Mouse (Mus musculus) adrenal gland, adult 10 weeks (tissue): ENCODE data around the gene Hspb11. TPM values are rescaled to one million over a fixed set of nuclear protein-coding genes. Genes with fewer than 3 reads are reported as not detected.

Experiments
- polyA plus RNA-seq: library from polyadenylated mRNA; stranded (reverse); fragments of 350-450 nt; fragmentation: Illumina TruSeq; extraction: RNeasy Lipid Tissue Mini Kit (QIAGEN cat#74804); gene quantifications from one replicate; pipeline ENCODE4 v1.2.3, GENCODE M21; 2014; ENCODE audit warnings: low read depth, low replicate concordance

Gene Hspb11
- 54.4 TPM for polyA plus RNA-seq

DNA sequence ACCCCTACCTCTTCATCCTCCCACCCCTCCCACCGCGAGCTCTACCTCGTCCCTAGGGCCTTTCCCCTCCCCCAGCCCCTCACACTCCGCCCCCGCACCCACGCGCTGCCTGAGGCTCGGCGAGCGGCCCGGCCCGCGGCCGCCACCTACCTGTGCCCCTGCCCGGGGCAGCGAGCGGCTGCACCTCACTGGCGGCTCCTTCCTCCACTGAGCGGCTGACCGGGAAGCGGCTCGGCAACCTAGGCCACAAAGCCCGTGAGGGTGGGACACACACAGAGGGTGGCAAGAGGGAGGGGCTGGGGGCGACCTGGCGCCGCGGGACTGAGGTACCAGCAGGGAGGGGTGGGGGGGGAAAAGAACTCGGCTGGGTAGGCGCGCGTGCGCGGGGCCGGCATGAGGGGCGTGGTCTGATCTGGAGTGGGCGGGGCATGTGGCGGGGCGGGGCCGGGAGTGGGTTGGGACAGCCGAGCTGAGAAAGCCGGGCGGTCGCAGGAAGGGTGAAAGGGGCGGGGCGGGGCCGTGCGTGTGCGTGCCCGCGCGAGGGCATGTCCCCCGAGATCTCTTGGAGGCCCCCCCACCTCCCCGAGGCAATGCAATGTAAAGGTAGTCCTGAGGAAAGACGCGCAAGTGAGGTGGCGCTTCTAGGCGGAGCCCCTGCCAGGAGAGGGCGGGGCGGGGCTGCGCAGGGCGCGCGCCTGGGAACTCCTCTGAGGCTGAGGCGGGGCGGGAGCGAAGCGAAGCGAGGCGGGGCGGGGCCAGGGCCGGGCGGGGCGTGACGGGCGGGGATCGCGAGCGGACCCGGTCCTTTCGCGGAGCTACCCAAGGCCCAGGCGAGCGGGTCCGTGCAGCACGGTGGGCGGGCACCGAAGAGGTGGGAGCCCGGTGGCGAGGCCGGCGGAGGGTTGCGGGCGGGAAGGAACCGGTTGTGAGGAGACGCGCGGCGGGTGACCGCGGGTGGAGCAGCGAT is at the start of gene Hspb11, which contains the start of gene Lrrc42:
Hspb11 (plus strand) TSS at position 469 of the 967 bp plus-strand sequence.
Lrrc42 (minus strand) TSS at position 408 of the 967 bp plus-strand sequence.

DNA sequence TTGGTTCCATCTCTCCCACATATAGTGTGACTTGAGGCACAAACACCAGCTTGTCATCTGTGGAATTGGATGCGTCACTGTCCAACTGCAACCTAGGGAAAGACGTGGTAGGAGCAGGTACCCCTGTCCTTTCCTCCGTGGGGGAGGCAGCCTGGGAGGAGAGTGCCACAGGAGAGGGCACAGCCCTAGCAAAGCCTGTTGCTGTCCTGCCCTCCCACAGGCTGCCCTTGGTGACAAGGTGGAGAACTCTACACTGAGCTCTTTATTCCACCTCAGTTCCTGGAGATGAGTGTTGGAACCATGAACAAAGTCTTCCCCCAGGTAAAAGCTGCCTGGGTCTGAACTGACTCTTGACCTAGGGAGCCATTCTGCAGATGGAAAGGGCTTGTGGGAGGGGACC is 44.5 kb upstream of the Hspb11 start, which contains the start of gene Ldlrad1:
Ldlrad1 (plus strand) TSS at position 301 of the 400 bp plus-strand sequence.

DNA sequence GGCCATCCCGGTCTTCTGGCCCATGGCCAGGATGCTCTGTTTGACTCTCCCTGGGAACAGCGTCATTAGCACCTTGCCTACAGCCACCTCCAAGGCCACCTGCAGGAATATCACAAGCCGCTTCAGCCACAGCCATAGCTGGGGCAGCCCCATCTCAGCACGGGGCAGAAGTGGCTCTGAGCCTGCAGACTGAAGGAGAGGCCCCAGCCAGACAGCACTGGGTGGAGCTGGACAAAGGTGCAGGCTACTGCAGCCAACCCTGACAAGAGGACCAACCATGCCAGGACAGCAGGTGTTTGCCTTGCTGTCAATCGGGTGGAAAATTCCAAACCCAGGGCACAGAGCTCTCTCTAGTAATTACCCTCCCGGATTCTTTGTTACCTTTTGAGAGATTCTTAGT is 53.6 kb downstream of the Hspb11 start, which contains the start of gene Dio1:
Dio1 (minus strand) TSS at position 204 of the 400 bp plus-strand sequence.

DNA sequence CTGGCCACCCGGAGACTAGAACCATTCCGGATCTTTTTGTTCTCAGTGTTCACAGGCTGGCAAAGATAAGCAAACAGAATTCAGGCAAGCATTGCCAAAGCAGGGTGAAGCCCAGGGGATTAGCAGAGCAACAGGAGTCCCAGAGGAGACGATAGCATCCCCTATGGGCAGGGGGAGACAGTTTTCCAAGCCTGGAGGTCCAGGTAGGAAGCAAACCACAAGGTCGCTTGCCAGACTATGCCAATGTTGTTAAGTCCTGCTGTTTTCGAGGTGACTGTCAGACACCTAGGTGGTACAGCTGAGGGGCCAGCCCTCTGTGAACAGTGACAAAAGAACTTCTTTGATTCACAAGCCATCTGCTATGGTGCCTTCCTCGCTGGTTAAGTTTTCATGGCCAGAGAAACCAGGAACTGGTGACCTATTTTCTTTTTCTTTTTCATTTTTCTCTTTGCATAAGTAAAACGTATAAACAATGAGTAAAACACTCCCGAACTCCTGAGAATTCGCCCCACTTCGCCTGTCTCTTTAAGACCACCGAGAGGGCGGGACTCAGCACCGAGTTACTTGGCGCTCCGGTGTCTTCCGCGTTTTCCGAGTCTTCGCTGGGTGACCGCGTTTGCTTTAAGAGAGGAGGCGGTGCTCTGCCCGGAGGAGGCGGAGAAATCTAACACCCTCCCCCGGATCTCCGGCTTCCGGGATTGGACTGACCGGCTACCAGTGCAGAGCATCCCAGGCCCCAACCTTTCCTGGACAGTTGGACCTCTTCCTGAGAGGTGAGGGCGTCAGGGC is 60.5 kb downstream of the Hspb11 start, which contains the start of gene Yipf1:
Yipf1 (plus strand) TSS at position 674 of the 789 bp plus-strand sequence.

Other genes starting within 250 kb of the Hspb11 start
- gene Mrpl37, start 186.7 kb upstream of the Hspb11 start, polyA plus RNA-seq = 36.2 TPM
- gene Cyb5rl, start 186.6 kb upstream of the Hspb11 start, polyA plus RNA-seq = 3.1 TPM
- gene Cdcp2, start 156.7 kb upstream of the Hspb11 start, polyA plus RNA-seq = not detected
- 1,062 TPM for gene Tmem59, start 75.2 kb upstream of the Hspb11 start, polyA plus RNA-seq
- 46.5 TPM for gene Tceanc2, start 74.5 kb upstream of the Hspb11 start, polyA plus RNA-seq
- gene Ldlrad1, start 44.4 kb upstream of the Hspb11 start, polyA plus RNA-seq = not detected
- gene Lrrc42, start 61 bp upstream of the Hspb11 start, polyA plus RNA-seq = 21.2 TPM
- gene Dio1, start 53.6 kb downstream of the Hspb11 start, polyA plus RNA-seq = not detected
- 43.8 TPM for gene Yipf1, start 60.8 kb downstream of the Hspb11 start, polyA plus RNA-seq
- gene Ndc1, start 114.2 kb downstream of the Hspb11 start, polyA plus RNA-seq = 27.8 TPM
- not detected for gene Glis1, start 181.0 kb downstream of the Hspb11 start, polyA plus RNA-seq